Mouse (Mus musculus) bone marrow macrophage, adult 2 months (primary cell): ENCODE measurements around the gene Timm22. TPM values are rescaled to one million over a fixed set of nuclear protein-coding genes. Genes with fewer than 3 reads are reported as not detected.
A peak's percentile ranks its signal among the peaks of the same experiment; 100 is the strongest.

Source experiments
- H3K27ac ChIP-seq: 2 replicates; pipeline ENCODE4 v1.5.1; 2012; ENCODE audit warnings: low read depth, low read length; ENCODE audit not compliant: insufficient read depth
- H3K4me1 ChIP-seq: 2 replicates; pipeline ENCODE4 v1.6.1; 2012; ENCODE audit warnings: low read length; ENCODE audit not compliant: control insufficient read depth, insufficient read depth
- H3K4me3 ChIP-seq: 2 replicates; pipeline ENCODE4 v1.5.1; 2012; ENCODE audit warnings: mild to moderate bottlenecking, low read length, moderate library complexity; ENCODE audit not compliant: insufficient read depth
- CTCF ChIP-seq: IDR thresholded peaks from 2 replicates; pipeline ENCODE4 v1.5.1; 2012; ENCODE audit warnings: low read depth, mild to moderate bottlenecking, low read length, moderate library complexity
- POLR2A ChIP-seq: IDR thresholded peaks from 2 replicates; pipeline ENCODE4 v1.6.1; 2012; ENCODE audit warnings: mild to moderate bottlenecking, low read depth, low read length, borderline replicate concordance
- polyA plus RNA-seq: library from polyadenylated mRNA; stranded (reverse); fragments of >200 nt; gene quantifications from 2 replicates; pipeline ENCODE4 v1.2.4, GENCODE M21; 2012; ENCODE audit not compliant: missing spikeins, insufficient read depth, insufficient read length

The Timm22 gene
- polyA plus RNA-seq, 1 experiment = 15.1 TPM

- Histone ChIP-seq H3K27ac (no peak overlapping the region), H3K4me3 (no peak overlapping the region), H3K4me1 (no peaks in the 10 kb centered on the region)
- no peak for TF ChIP-seq POLR2A
- no peak for TF ChIP-seq CTCF
Observed at GRCm38 (mm10) chr11:76388711-76389110, 18.0 kb upstream of the Timm22 start.

GRCm38 (mm10) chr11:76392532-76392931, 14.2 kb upstream of the Timm22 start:
- Histone ChIP-seq H3K27ac (no peak overlapping the region), H3K4me3 (no peak overlapping the region)
- no peak for TF ChIP-seq CTCF
- no peak for TF ChIP-seq POLR2A

GRCm38 (mm10) chr11:76392996-76393395, 13.8 kb upstream of the Timm22 start:
- TF ChIP-seq POLR2A (no peak), CTCF (no peak)
- Histone ChIP-seq H3K27ac (no peak overlapping the region), H3K4me3 (no peak overlapping the region), H3K4me1 (0 out of 2 replicates have a peak, but pooled peaks cover 2% of the 10 kb centered on the region)

More at GRCm38 (mm10) chr11:76392532-76392931, 14.2 kb upstream of the Timm22 start:
- 0 out of 2 replicates have a peak, but pooled peaks cover under 1% of the 10 kb centered on the region for H3K4me1 ChIP-seq

- Histone ChIP-seq H3K4me3 (peak overlapping the region; percentile 67), H3K27ac (no peak overlapping the region), H3K4me1 (peaks cover 8% of the 10 kb centered on the region)
- TF ChIP-seq POLR2A = no peak
- TF ChIP-seq CTCF = no peak
Observed at GRCm38 (mm10) chr11:76397650-76398311, 9.0 kb upstream of the Timm22 start.

- H3K4me3 ChIP-seq = peak overlapping the region; percentile 67
- H3K4me1 ChIP-seq = peaks cover 8% of the 10 kb centered on the region
- no peak overlapping the region for H3K27ac ChIP-seq
- no peak for TF ChIP-seq CTCF
- no peak for TF ChIP-seq POLR2A
Observed at GRCm38 (mm10) chr11:76398312-76398797, 8.4 kb upstream of the Timm22 start.

- TF ChIP-seq POLR2A (no peak), CTCF (no peak)
- Histone ChIP-seq H3K4me1 (peaks cover 8% of the 10 kb centered on the region), H3K27ac (no peak within 1 kb of the TSS), H3K4me3 (peak within 1 kb of the TSS; percentile 67)
Observed at GRCm38 (mm10) chr11:76398798-76399586, 7.8 kb upstream of the Timm22 start, which contains the start of gene Nxn. TSS of gene Nxn (minus strand) at chr11:76399140.

GRCm38 (mm10) chr11:76399587-76400330, 7.0 kb upstream of the Timm22 start:
- TF ChIP-seq CTCF = no peak
- no peak for TF ChIP-seq POLR2A
- H3K27ac ChIP-seq = no peak overlapping the region
- H3K4me1 ChIP-seq = peaks cover 8% of the 10 kb centered on the region
- peak overlapping the region; percentile 66 for H3K4me3 ChIP-seq

- TF ChIP-seq CTCF (no peak), POLR2A (no peak)
Observed at GRCm38 (mm10) chr11:76401398-76401797, 5.4 kb upstream of the Timm22 start.

GRCm38 (mm10) chr11:76405113-76405512, 1.6 kb upstream of the Timm22 start:
- Histone ChIP-seq H3K4me1 (peaks cover 2% of the 10 kb centered on the region; the same call in 1 of the 2 replicates), H3K4me3 (no peak overlapping the region), H3K27ac (no peak overlapping the region)
- TF ChIP-seq POLR2A (no peak), CTCF (no peak)

More at GRCm38 (mm10) chr11:76401398-76401797, 5.4 kb upstream of the Timm22 start:
- Histone ChIP-seq H3K27ac (no peak overlapping the region), H3K4me1 (peaks cover 8% of the 10 kb centered on the region), H3K4me3 (no peak overlapping the region)
